Mouse (Mus musculus) CH12.LX (cell line): ENCODE measurements around the gene Gcdh. TPM values are rescaled to one million over a fixed set of nuclear protein-coding genes. Genes with fewer than 3 reads are reported as not detected.

ENCODE experiments used
- DNase-seq: peaks from one replicate; pipeline ENCODE4 v3.0.0-alpha.2; 2013; ENCODE audit errors: extremely low read depth
- H3K27ac ChIP-seq: 2 replicates; pipeline ENCODE4 v1.5.1; 2012; ENCODE audit warnings: low read depth, mild to moderate bottlenecking, control low read depth, moderate library complexity; ENCODE audit not compliant: insufficient read depth
- H3K27me3 ChIP-seq: replicated peaks from 2 replicates; pipeline ENCODE3; 2012; ENCODE audit warnings: inconsistent platforms
- H3K36me3 ChIP-seq, 2 experiments: replicated peaks in 1 of 2; 2 replicates each; pipeline versions ENCODE3 to v1.6.1; 2012; ENCODE audit warnings: inconsistent platforms in 1 of 2, low read length in 1 of 2, mild to moderate bottlenecking in 1 of 2, mixed read lengths in 1 of 2, moderate library complexity in 1 of 2; ENCODE audit not compliant: control insufficient read depth in 1 of 2, insufficient read depth in 1 of 2
- H3K4me1 ChIP-seq, 2 experiments: 2 replicates each; pipeline ENCODE4 v1.6.1; 2012; ENCODE audit warnings: inconsistent platforms in 1 of 2, moderate library complexity in 1 of 2; ENCODE audit not compliant: insufficient read depth in 2 of 2, control insufficient read depth in 1 of 2
- H3K4me2 ChIP-seq: 2 replicates; pipeline ENCODE4 v1.6.1; 2012; ENCODE audit warnings: low read depth, mild to moderate bottlenecking, control low read depth; ENCODE audit not compliant: poor library complexity, insufficient read depth, severe bottlenecking
- H3K4me3 ChIP-seq, 3 experiments: fragments of 150-350 bp in 1 of 3; sonication (generic) in 1 of 3; replicated peaks in 1 of 3; 2 replicates each; pipeline versions ENCODE3 to v1.5.1; 2011 to 2012; ENCODE audit warnings: low read depth in 2 of 3, low read length in 2 of 3, mild to moderate bottlenecking in 2 of 3, moderate library complexity in 2 of 3, control low read depth in 1 of 3, improper control_type of control experiment in 1 of 3, inconsistent platforms in 1 of 3, mixed read lengths in 1 of 3; ENCODE audit not compliant: poor library complexity in 1 of 3
- H3K79me2 ChIP-seq: replicated peaks from 2 replicates; pipeline ENCODE4 v1.6.1; 2012; ENCODE audit warnings: mild to moderate bottlenecking, moderate library complexity; ENCODE audit not compliant: control insufficient read depth, poor library complexity, insufficient read depth, severe bottlenecking; ENCODE audit errors: extremely low read depth
- H3K9ac ChIP-seq: 2 replicates; pipeline ENCODE4 v1.6.1; 2012; ENCODE audit warnings: low read depth, mild to moderate bottlenecking, control low read depth, moderate library complexity; ENCODE audit not compliant: insufficient read depth
- H3K9me3 ChIP-seq: replicated peaks from 2 replicates; pipeline ENCODE3; 2012; ENCODE audit warnings: low read length, inconsistent platforms, mixed read lengths
- BHLHE40 ChIP-seq: IDR thresholded peaks from 2 replicates; pipeline ENCODE4 v1.6.1; 2011; ENCODE audit warnings: mild to moderate bottlenecking, low read depth, low read length, improper control_type of control experiment
- CHD1 ChIP-seq: IDR thresholded peaks from 2 replicates; pipeline ENCODE4 v1.6.1; 2012; ENCODE audit warnings: low read depth, low read length, improper control_type of control experiment, inconsistent platforms
- CHD2 ChIP-seq: IDR thresholded peaks from 2 replicates; pipeline ENCODE4 v1.6.1; 2011; ENCODE audit warnings: low read length, improper control_type of control experiment
- CTCF ChIP-seq, 2 experiments: IDR thresholded peaks in 1 of 2; conservative IDR thresholded peaks in 1 of 2; 2 replicates each; pipeline ENCODE4 v1.5.1; 2011 to 2012; ENCODE audit warnings: low read depth in 2 of 2, low read length in 2 of 2, improper control_type of control experiment in 1 of 2, inconsistent platforms in 1 of 2, mild to moderate bottlenecking in 1 of 2, moderate library complexity in 1 of 2
- E2F4 ChIP-seq: IDR thresholded peaks from 2 replicates; pipeline ENCODE4 v1.6.1; 2011; ENCODE audit warnings: low read depth, low read length, improper control_type of control experiment; ENCODE audit not compliant: insufficient replicate concordance
- EP300 ChIP-seq: IDR thresholded peaks from 2 replicates; pipeline ENCODE4 v1.6.1; 2011; ENCODE audit warnings: low read length, improper control_type of control experiment
- ETS1 ChIP-seq: conservative IDR thresholded peaks from 2 replicates; pipeline ENCODE4 v1.6.1; 2012; ENCODE audit warnings: low read depth, mild to moderate bottlenecking, inconsistent platforms, low read length, improper control_type of control experiment, moderate library complexity
- GABPA ChIP-seq: IDR thresholded peaks from 2 replicates; pipeline ENCODE4 v1.6.1; 2012; ENCODE audit warnings: low read depth, low read length, improper control_type of control experiment, inconsistent platforms; ENCODE audit not compliant: insufficient replicate concordance
- HCFC1 ChIP-seq: IDR thresholded peaks from 2 replicates; pipeline ENCODE4 v1.6.1; 2012; ENCODE audit warnings: low read depth, mild to moderate bottlenecking, inconsistent platforms, low read length, improper control_type of control experiment
- IRF4 ChIP-seq: IDR thresholded peaks from 2 replicates; pipeline ENCODE4 v1.6.1; 2014; ENCODE audit warnings: low read depth, mild to moderate bottlenecking, inconsistent platforms, low read length, improper control_type of control experiment
- JUN ChIP-seq: IDR thresholded peaks from 2 replicates; pipeline ENCODE4 v1.6.1; 2011; ENCODE audit warnings: low read depth, mild to moderate bottlenecking, low read length, improper control_type of control experiment, moderate library complexity; ENCODE audit not compliant: insufficient read depth
- KAT2A ChIP-seq: IDR thresholded peaks from 2 replicates; pipeline ENCODE4 v1.6.1; 2012; ENCODE audit warnings: low read length, improper control_type of control experiment, inconsistent platforms; ENCODE audit not compliant: insufficient replicate concordance
- MAFK ChIP-seq: IDR thresholded peaks from 2 replicates; pipeline ENCODE4 v1.6.1; 2011; ENCODE audit warnings: low read length, improper control_type of control experiment; ENCODE audit not compliant: insufficient replicate concordance
- MAX ChIP-seq: IDR thresholded peaks from 2 replicates; pipeline ENCODE4 v1.6.1; 2011; ENCODE audit warnings: low read length, improper control_type of control experiment
- MAZ ChIP-seq: IDR thresholded peaks from 2 replicates; pipeline ENCODE4 v1.6.1; 2012; ENCODE audit warnings: low read depth, mild to moderate bottlenecking, inconsistent platforms, low read length, improper control_type of control experiment, moderate library complexity
- MEF2A ChIP-seq: IDR thresholded peaks from 2 replicates; pipeline ENCODE4 v1.6.1; 2014; ENCODE audit warnings: low read depth, mild to moderate bottlenecking, inconsistent platforms, low read length, improper control_type of control experiment, borderline replicate concordance
- MYC ChIP-seq: IDR thresholded peaks from 2 replicates; pipeline ENCODE4 v1.6.1; 2011; ENCODE audit warnings: low read depth, mild to moderate bottlenecking, improper control_type of control experiment, low read length
- NELFE ChIP-seq: IDR thresholded peaks from 2 replicates; pipeline ENCODE4 v1.6.1; 2011; ENCODE audit warnings: low read depth, low read length, improper control_type of control experiment
- PAX5 ChIP-seq: IDR thresholded peaks from 2 replicates; pipeline ENCODE4 v1.6.1; 2012; ENCODE audit warnings: low read length, inconsistent platforms, mixed read lengths
- POLR2A ChIP-seq: IDR thresholded peaks from 2 replicates; pipeline ENCODE4 v1.6.1; 2011; ENCODE audit warnings: low read depth, mild to moderate bottlenecking, improper control_type of control experiment, low read length
- RAD21 ChIP-seq: IDR thresholded peaks from 2 replicates; pipeline ENCODE4 v1.6.1; 2011; ENCODE audit warnings: low read depth, mild to moderate bottlenecking, low read length, improper control_type of control experiment, moderate library complexity
- SIN3A ChIP-seq: IDR thresholded peaks from 2 replicates; pipeline ENCODE4 v1.6.1; 2012; ENCODE audit warnings: low read length, improper control_type of control experiment, inconsistent platforms
- SMC3 ChIP-seq: IDR thresholded peaks from 2 replicates; pipeline ENCODE4 v1.6.1; 2011; ENCODE audit warnings: low read depth, low read length, improper control_type of control experiment
- TBP ChIP-seq: conservative IDR thresholded peaks from 2 replicates; pipeline ENCODE4 v1.6.1; 2011; ENCODE audit warnings: low read depth, low read length, improper control_type of control experiment
- UBTF ChIP-seq: IDR thresholded peaks from 2 replicates; pipeline ENCODE4 v1.6.1; 2012; ENCODE audit warnings: low read depth, mild to moderate bottlenecking, inconsistent platforms, low read length, improper control_type of control experiment, moderate library complexity
- USF1 ChIP-seq: IDR thresholded peaks from 2 replicates; pipeline ENCODE4 v1.6.1; 2014; ENCODE audit warnings: low read depth, mild to moderate bottlenecking, inconsistent platforms, low read length, improper control_type of control experiment
- USF2 ChIP-seq: conservative IDR thresholded peaks from 2 replicates; pipeline ENCODE4 v1.6.1; 2011; ENCODE audit warnings: low read depth, low read length, improper control_type of control experiment
- ZMIZ1 ChIP-seq: IDR thresholded peaks from 2 replicates; pipeline ENCODE4 v1.6.1; 2012; ENCODE audit warnings: low read depth, mild to moderate bottlenecking, inconsistent platforms, low read length, improper control_type of control experiment
- ZNF384 ChIP-seq: IDR thresholded peaks from 2 replicates; pipeline ENCODE4 v1.6.1; 2012; ENCODE audit warnings: low read depth, low read length, improper control_type of control experiment, inconsistent platforms
- dilution Hi-C: fragments of 300-500 bp; cut with MboI; formaldehyde crosslinking; loops from 2 replicates; pipeline ENCODE4 v1.14.3; 2020; ENCODE audit warnings: low sequenced_read_pairs; ENCODE audit not compliant: extremely low pct_unique_long_range_greater_than_20kb, extremely low pct_ligation_motif_present
- in situ Hi-C: fragments of 300-500 bp; cut with MboI; formaldehyde crosslinking; loops from 3 replicates; pipeline ENCODE4 v1.14.3; 2019; ENCODE audit warnings: low sequenced_read_pairs, low pct_ligation_motif_present, low pct_unique_long_range_greater_than_20kb, mixed read lengths
- polyA plus RNA-seq: library from polyadenylated mRNA; unstranded; fragments of >175 nt; gene quantifications from 2 replicates; pipeline ENCODE4 v1.2.1, GENCODE M21; 2012; ENCODE audit warnings: low read depth; ENCODE audit not compliant: insufficient read length
- total RNA-seq, 2 experiments: library from RNA; depleted of rRNA; stranded (reverse); fragments of 300-350 nt in 1 of 2; fragments of >200 nt in 1 of 2; gene quantifications; 2 replicates each; pipeline ENCODE4 v1.2.3; 2012 to 2014

The Gcdh gene
- total and polyA plus RNA-seq, 3 experiments = 13.7 to 26.2 (median 16.4) TPM

GRCm38 (mm10) chr8:84847684-84848435 lies 45.9 kb downstream of the Gcdh start:
- H3K9ac ChIP-seq = peak overlapping the region; percentile 62
- H3K79me2 ChIP-seq = peaks cover 31% of the 10 kb centered on the region
- H3K36me3 ChIP-seq = peaks cover 24 to 30% of the 10 kb centered on the region in 2 experiments
- H3K27me3 ChIP-seq = no peaks in the 10 kb centered on the region
- no peaks in the 10 kb centered on the region for H3K9me3 ChIP-seq
- peak overlapping the region; percentile 85 for H3K4me2 ChIP-seq
- TF ChIP-seq EP300 (no peak), USF1 (peak; percentile 16; the same call in 1 of the 2 replicates), SIN3A (no peak), NELFE (no peak), JUN (no peak), MAX (no peak), GABPA (no peak), MAFK (no peak), ZNF384 (no peak), PAX5 (no peak), MEF2A (no peak), RAD21 (no peak), CHD2 (peak; percentile 46; the same call in 1 of the 2 replicates), E2F4 (no peak)
- TF ChIP-seq, all 38 proteins: peak for 2
- Histone ChIP-seq H3K27ac (no peak overlapping the region), H3K4me3 (peak overlapping the region in 2 of 3 experiments; percentile 70 to 83), H3K4me1 (peaks cover 13 to 34% of the 10 kb centered on the region in 2 experiments)
- dilution Hi-C loops (no loop called here), in situ Hi-C loops (loop anchor here (5.0 kb wide), 1 partner anchor 39 kb away; no protein-coding TSS in a partner anchor)
- DNase-seq = no peak

- peak within 1 kb of the TSS; percentile 50 for H3K27ac ChIP-seq
- H3K27me3 ChIP-seq = no peaks in the 10 kb centered on the region
- peaks cover 31% of the 10 kb centered on the region for H3K79me2 ChIP-seq
- in situ Hi-C loops = loop anchor here (5.0 kb wide), 1 partner anchor 40 kb away; no protein-coding TSS in a partner anchor
- no peaks in the 10 kb centered on the region for H3K9me3 ChIP-seq
- H3K9ac ChIP-seq = peak within 1 kb of the TSS; percentile 85
- peak within 1 kb of the TSS; percentile 85 for H3K4me2 ChIP-seq
- peaks cover 32 to 40% of the 10 kb centered on the region in 2 experiments for H3K36me3 ChIP-seq
- peak within 1 kb of the TSS; percentile 83 to 98 (median 89) for H3K4me3 ChIP-seq
- peaks cover 13 to 39% of the 10 kb centered on the region in 2 experiments for H3K4me1 ChIP-seq
- DNase-seq = peak; percentile 100
- dilution Hi-C loops = no loop called here
- TF ChIP-seq ZMIZ1 (peak; percentile 99), BHLHE40 (peak; percentile 93), HCFC1 (peak; percentile 82), SMC3 (no peak), MAFK (no peak), UBTF (no peak), USF2 (peak; percentile 98), KAT2A (peak; percentile 73; the same call in 1 of the 2 replicates), MAZ (peak; percentile 99), CHD1 (no peak; the same call in 1 of the 2 replicates), MYC (peak; percentile 64), USF1 (peak; percentile 99), MAX (peak; percentile 95), POLR2A (peak; percentile 96), CHD2 (peak; percentile 95), CTCF (conservative IDR thresholded peaks at IDR 0.05 in 1 of 2, IDR thresholded peaks at IDR 0.05 in 1 of 2; ENCODE audit: low read depth in 2 of 2, low read length in 2 of 2) (no peak), ETS1 (no peak), SIN3A (peak; percentile 76; the same call in 1 of the 2 replicates), PAX5 (no peak), IRF4 (no peak), NELFE (peak; percentile 98), GABPA (no peak), TBP (peak; percentile 98)
Observed at GRCm38 (mm10) chr8:84846722-84847572, 46.8 kb downstream of the Gcdh start, which contains the start of gene Calr. TSS of gene Calr (minus strand) at chr8:84846934.
